Mouse (Mus musculus) stomach, postnatal 0 days (tissue): ENCODE results near the gene Foxp1.

Experiments
- CTCF ChIP-seq: IDR thresholded peaks from 2 replicates; pipeline ENCODE4 v1.5.1; 2016; ENCODE audit warnings: antibody characterized with exemption, low read depth, mild to moderate bottlenecking, moderate library complexity
- EP300 ChIP-seq: optimal IDR thresholded peaks from 2 replicates; pipeline ENCODE3; 2016; ENCODE audit warnings: antibody characterized with exemption

GRCm38 (mm10) chr6:98996346-98996745 is 526.2 kb downstream of the Foxp1 start:
- TF ChIP-seq EP300 (no peak), CTCF (no peak)
